8 mouse cellular contexts compared by ENCODE assay signal in genomic region chr5:24164789-24165445, GRCm38 (mm10). TPM values are rescaled to one million over a fixed set of nuclear protein-coding genes. Genes with fewer than 3 reads are reported as not detected.
DNase-seq lines count a peak whose midpoint lies in the region; ATAC-seq lines count a peak whose summit lies in the region.

Nupl2 (plus strand) TSS chr5:24164963.

- peaks cover 16% of the 10 kb centered on the region for H3K4me1 ChIP-seq in hindbrain, embryonic 15.5 days (replicated peaks)

- DNase-seq in T-cell, adult 2 months (ENCODE audit: low spot score) = peak; percentile 90
- DNase-seq in cerebellum, postnatal 36 days = peak; percentile 97
- peak; percentile 95 to 97 for DNase-seq in frontal cortex, postnatal 36 days (ENCODE audit: low spot score in 2 of 2)
- DNase-seq in left cerebral cortex, adult 11 months (ENCODE audit: low spot score) = peak; percentile 93
- peak; percentile 95 for DNase-seq in lung, postnatal 4 days
- peak; percentile 91 for DNase-seq in retina, postnatal 7 days (ENCODE audit: low read depth, low spot score)
- peak; percentile 93 for DNase-seq in urinary bladder, adult 2 months (ENCODE audit: low spot score)

- H3K4me3 ChIP-seq in hindbrain, embryonic 15.5 days = peak within 1 kb of the TSS; percentile 94

- peak within 1 kb of the TSS; percentile 97 for H3K9ac ChIP-seq in hindbrain, embryonic 15.5 days

- H3K36me3 ChIP-seq in hindbrain, embryonic 15.5 days = peaks cover 17% of the 10 kb centered on the region

- H3K27me3 ChIP-seq in hindbrain, embryonic 15.5 days = no peaks in the 10 kb centered on the region

- H3K4me2 ChIP-seq in hindbrain, embryonic 15.5 days = peak within 1 kb of the TSS; percentile 74

- H3K27ac ChIP-seq in hindbrain, embryonic 15.5 days (replicated peaks) = peak within 1 kb of the TSS; percentile 88

- no peaks in the 10 kb centered on the region for H3K9me3 ChIP-seq in hindbrain, embryonic 15.5 days

- WGBS in hindbrain, embryonic 15.5 days = under 1% methylated on average over 52 of the region's 52 CpGs

- peak; percentile 98 for ATAC-seq in hindbrain, embryonic 15.5 days (ENCODE audit: low FRiP score, low read depth)

RNA-seq across cellular contexts. Expression of gene Nupl2, which starts in this region (rescaled TPM):
- polyA plus RNA-seq in hindbrain, embryonic 15.5 days (2015; fragmentation: Nextera tagmentation; extraction: Ambion mirVana) = 12.8 and 13.8 TPM in 2 replicates
- 8.3 and 8.7 TPM in 2 replicates for polyA plus RNA-seq in urinary bladder, adult 2 months (2012; rRNA removed)

Comparison
In these comparisons a context has a peak if more than half of its experiments do, and no peak if none do; other contexts are left out.
1. Peak in every context shown above with its lines: DNase-seq, ATAC-seq, H3K4me3 ChIP-seq and H3K27ac ChIP-seq.